Mouse (Mus musculus) midbrain, embryonic 14.5 days (tissue): Measurements from ENCODE around the gene Pmfbp1. TPM values are rescaled to one million over a fixed set of nuclear protein-coding genes. Genes with fewer than 3 reads are reported as not detected.

Source experiments
- ATAC-seq: fragments of 200-750 bp; cut with Nextera tagmentation; 2 replicates; pipeline ENCODE4 v1.8.0; 2017; ENCODE audit warnings: moderate number of reproducible peaks, moderate library complexity; ENCODE audit not compliant: low FRiP score, low TSS enrichment
- DNase-seq: peaks from one replicate; pipeline ENCODE4 v3.0.0-alpha.2; 2015
- H3K27ac ChIP-seq: fragments of 300-500 bp; sonication (generic); replicated peaks from 2 replicates; pipeline ENCODE4 v1.5.1; 2014; ENCODE audit warnings: mild to moderate bottlenecking, low read depth, low read length, moderate library complexity
- H3K27me3 ChIP-seq: fragments of 300-500 bp; sonication (generic); 2 replicates; pipeline ENCODE4 v1.6.1; 2014; ENCODE audit warnings: low read length, control low read depth, mixed read lengths; ENCODE audit not compliant: control insufficient read depth, insufficient read depth
- H3K36me3 ChIP-seq: fragments of 300-500 bp; sonication (generic); 2 replicates; pipeline ENCODE4 v1.6.1; 2014; ENCODE audit warnings: low read length, control low read depth; ENCODE audit not compliant: control insufficient read depth, insufficient read depth
- H3K4me1 ChIP-seq: fragments of 300-500 bp; sonication (generic); 2 replicates; pipeline ENCODE4 v1.6.1; 2014; ENCODE audit warnings: mild to moderate bottlenecking, antibody characterized with exemption, low read length, control low read depth; ENCODE audit not compliant: control insufficient read depth, insufficient read depth
- H3K4me2 ChIP-seq: fragments of 300-500 bp; sonication (generic); 2 replicates; pipeline ENCODE4 v1.6.1; 2014; ENCODE audit warnings: mild to moderate bottlenecking, low read length, moderate library complexity
- H3K4me3 ChIP-seq: fragments of 300-500 bp; sonication (generic); replicated peaks from 2 replicates; pipeline ENCODE4 v1.5.1; 2014; ENCODE audit warnings: low read depth, low read length
- H3K9ac ChIP-seq: fragments of 300-500 bp; sonication (generic); replicated peaks from 2 replicates; pipeline ENCODE4 v1.6.1; 2014; ENCODE audit warnings: mild to moderate bottlenecking, low read length, moderate library complexity
- H3K9me3 ChIP-seq: fragments of 300-500 bp; sonication (generic); 2 replicates; pipeline ENCODE4 v1.6.1; 2016; ENCODE audit warnings: low read length, control low read depth, mixed read lengths; ENCODE audit not compliant: control insufficient read depth
- WGBS: fragments of 180-500 bp; shearing (Covaris S2); extraction: QIAGEN DNeasy Blood & Tissue Kit; methylation state at CpG from one replicate; pipeline ENCODE4 v1.1.7; 2014; 5-methylcytosine and 5-hydroxymethylcytosine counted together
- polyA plus RNA-seq: library from polyadenylated mRNA; unstranded; fragments of >200 nt; fragmentation: Nextera tagmentation; extraction: Ambion mirVana; gene quantifications from 2 replicates; pipeline ENCODE4 v1.2.1, GENCODE M21; 2014

Gene Pmfbp1
- polyA plus RNA-seq, 1 experiment from 2014 or later, result 3.5 TPM

DNA sequence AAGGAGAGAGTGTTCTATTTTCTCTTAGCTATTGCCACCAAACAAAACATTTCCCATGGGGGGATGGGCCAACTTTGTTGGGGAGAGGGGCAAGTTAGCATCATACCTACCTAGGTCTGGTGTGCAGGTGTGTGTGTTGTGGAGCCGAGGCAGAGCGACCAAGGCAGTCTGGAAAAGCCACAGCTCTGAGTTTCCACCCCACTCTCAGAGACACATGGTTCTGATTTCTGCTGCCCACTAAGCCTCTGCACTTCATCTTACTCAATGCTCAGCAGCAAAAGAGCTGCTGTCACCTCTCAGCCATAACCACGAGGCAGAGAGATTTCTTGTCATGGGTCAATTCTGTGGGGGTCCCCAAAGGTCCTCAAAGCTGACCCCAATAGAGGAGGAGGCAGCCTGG lies 28.8 kb upstream of the Pmfbp1 start:
- Histone ChIP-seq H3K27ac (peak overlapping the region; percentile 96), H3K4me2 (peak overlapping the region; percentile 47; the same call in 1 of the 2 replicates), H3K36me3 (no peaks in the 10 kb centered on the region), H3K9ac (peak overlapping the region; percentile 4; the same call in 1 of the 2 replicates), H3K27me3 (no peaks in the 10 kb centered on the region), H3K9me3 (no peaks in the 10 kb centered on the region), H3K4me3 (no peak overlapping the region), H3K4me1 (peaks cover 72% of the 10 kb centered on the region)
- WGBS, result 57% methylated on average over 3 of the region's 3 CpGs
- ATAC-seq (no peak), DNase-seq (no peak)

DNA sequence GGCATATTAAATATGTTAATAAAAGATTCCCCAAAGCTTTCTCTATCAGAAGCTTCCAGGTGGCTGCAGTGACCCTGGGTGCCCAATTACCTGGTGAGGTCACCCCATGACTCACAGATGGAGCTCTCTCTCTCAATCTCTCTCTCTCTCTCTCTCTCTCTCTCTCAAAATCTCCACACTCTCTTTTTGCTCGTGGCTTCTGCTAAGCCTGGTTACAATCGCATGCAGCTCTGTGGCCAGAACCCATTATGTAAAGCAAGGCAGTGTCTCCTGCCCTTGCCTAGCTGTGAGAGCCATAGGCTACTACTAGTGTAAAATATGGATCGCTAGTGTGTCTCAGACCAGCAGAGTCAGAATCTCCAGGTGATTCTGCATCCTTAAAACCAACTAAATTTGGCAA lies 28.1 kb upstream of the Pmfbp1 start:
- Histone ChIP-seq H3K4me2 (no peak overlapping the region), H3K9me3 (no peaks in the 10 kb centered on the region), H3K27me3 (no peaks in the 10 kb centered on the region), H3K36me3 (no peaks in the 10 kb centered on the region), H3K9ac (no peak overlapping the region), H3K27ac (peak overlapping the region; percentile 96), H3K4me3 (no peak overlapping the region), H3K4me1 (peaks cover 72% of the 10 kb centered on the region)
- 40% methylated on average over 3 of the region's 3 CpGs for WGBS
- DNase-seq, result no peak
- ATAC-seq, result no peak

DNA sequence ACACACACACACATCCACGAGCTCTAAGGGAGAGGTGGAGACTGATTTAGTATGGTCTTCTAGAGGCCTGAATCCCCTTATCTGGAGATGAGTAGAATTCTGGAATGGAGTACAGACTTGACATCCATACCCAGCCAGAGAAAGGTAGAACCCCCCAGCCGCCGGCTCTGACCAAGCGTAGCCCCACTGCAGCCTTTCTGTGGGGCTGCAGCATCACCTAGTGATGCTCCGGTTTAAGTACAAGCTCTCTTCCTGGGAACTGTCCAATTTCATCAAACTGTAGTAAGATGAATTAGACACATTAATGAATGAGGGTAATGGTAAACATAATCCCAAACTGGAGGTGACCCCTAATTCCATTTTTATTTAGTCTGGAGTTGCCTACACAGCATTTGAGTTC lies 26.3 kb upstream of the Pmfbp1 start:
- no peaks in the 10 kb centered on the region for H3K36me3 ChIP-seq
- no peak overlapping the region for H3K27ac ChIP-seq
- no peaks in the 10 kb centered on the region for H3K9me3 ChIP-seq

DNA sequence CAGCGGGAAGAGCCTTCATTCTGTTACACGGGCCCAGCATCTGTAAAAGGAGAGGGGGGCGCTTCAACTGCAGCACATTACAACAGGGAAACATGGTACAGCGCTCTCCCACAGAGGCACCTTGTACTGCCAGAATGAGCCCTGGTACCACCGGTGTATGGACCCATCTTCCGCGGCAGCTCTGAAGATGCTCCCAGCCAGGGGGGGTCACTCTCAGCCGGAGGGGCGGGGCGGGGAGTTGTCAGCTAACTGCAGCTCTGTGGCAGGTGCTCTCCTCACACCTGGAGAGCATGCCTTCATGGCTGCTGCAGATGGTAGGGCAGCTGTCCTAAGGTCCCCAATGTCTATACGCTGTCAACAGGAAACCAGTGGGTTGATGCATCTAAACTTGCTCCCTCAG lies 25.7 kb upstream of the Pmfbp1 start:
- DNase-seq (no peak), ATAC-seq (no peak)
- no peaks in the 10 kb centered on the region for H3K27me3 ChIP-seq
- H3K4me2 ChIP-seq, result no peak overlapping the region
- H3K27ac ChIP-seq, result peak overlapping the region; percentile 46
- no peak overlapping the region for H3K9ac ChIP-seq
- no peak overlapping the region for H3K4me3 ChIP-seq
- H3K9me3 ChIP-seq, result no peaks in the 10 kb centered on the region
- no peaks in the 10 kb centered on the region for H3K36me3 ChIP-seq
- H3K4me1 ChIP-seq, result peaks cover 68% of the 10 kb centered on the region
- 86% methylated on average over 11 of the region's 11 CpGs for WGBS

More for the DNA sequence above, 26.3 kb upstream of the Pmfbp1 start:
- DNase-seq (peak; percentile 85), ATAC-seq (no peak)
- Histone ChIP-seq H3K9ac (no peak overlapping the region), H3K4me1 (peaks cover 67% of the 10 kb centered on the region), H3K4me3 (no peak overlapping the region), H3K4me2 (no peak overlapping the region), H3K27me3 (no peaks in the 10 kb centered on the region)
- WGBS, result 33% methylated on average over 5 of the region's 5 CpGs

DNA sequence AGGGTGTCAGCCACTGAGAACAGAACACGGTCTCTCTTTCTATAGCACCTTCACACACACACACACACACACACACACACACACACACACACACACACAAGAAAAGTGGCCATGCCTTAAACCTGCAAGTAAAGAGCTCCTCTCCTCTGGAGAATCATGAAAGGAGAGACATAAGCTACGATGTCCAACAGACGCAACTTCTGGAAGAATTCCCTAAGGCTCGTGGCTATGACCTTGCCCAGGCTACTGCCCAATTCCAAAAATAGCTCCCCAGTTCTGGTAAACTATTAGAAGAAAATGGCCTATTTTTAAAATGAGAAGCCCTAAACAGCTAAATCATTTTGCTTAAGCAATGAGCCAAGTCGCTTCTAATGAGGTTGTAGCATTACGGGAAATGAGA lies 22.0 kb upstream of the Pmfbp1 start:
- Histone ChIP-seq H3K4me1 (peaks cover 40% of the 10 kb centered on the region), H3K27ac (no peak overlapping the region), H3K27me3 (no peaks in the 10 kb centered on the region), H3K9ac (no peak overlapping the region), H3K36me3 (no peaks in the 10 kb centered on the region), H3K4me2 (no peak overlapping the region), H3K9me3 (no peaks in the 10 kb centered on the region), H3K4me3 (no peak overlapping the region)
- 84% methylated on average over 6 of the region's 6 CpGs for WGBS
- no peak for DNase-seq
- ATAC-seq, result no peak

DNA sequence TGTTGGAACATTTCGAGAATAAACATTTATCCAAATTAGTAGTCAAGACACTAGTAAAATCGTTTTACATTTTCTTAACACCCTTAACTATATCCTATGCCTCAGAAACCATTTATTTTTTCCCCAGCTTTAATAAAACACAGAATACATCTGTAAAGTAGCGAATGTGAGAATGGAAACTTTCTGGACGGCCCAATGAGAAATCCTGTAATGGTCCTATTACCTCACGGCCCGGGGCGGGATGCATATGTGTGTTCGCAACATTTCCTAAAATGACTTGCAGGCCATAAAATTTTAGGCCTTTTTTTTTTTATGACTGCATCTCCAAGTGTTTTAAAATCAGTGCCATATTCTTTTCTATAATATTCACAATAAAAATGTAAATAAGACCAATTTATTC lies 21.4 kb upstream of the Pmfbp1 start:
- no peak for DNase-seq
- no peaks in the 10 kb centered on the region for H3K27me3 ChIP-seq
- H3K36me3 ChIP-seq, result no peaks in the 10 kb centered on the region
- H3K4me1 ChIP-seq, result peaks cover 38% of the 10 kb centered on the region
- H3K4me3 ChIP-seq, result no peak overlapping the region
- H3K27ac ChIP-seq, result peak overlapping the region; percentile 72
- H3K9ac ChIP-seq, result no peak overlapping the region; the same call in 1 of the 2 replicates
- 90% methylated on average over 8 of the region's 8 CpGs for WGBS
- no peak overlapping the region for H3K4me2 ChIP-seq
- no peaks in the 10 kb centered on the region for H3K9me3 ChIP-seq
- no peak for ATAC-seq

DNA sequence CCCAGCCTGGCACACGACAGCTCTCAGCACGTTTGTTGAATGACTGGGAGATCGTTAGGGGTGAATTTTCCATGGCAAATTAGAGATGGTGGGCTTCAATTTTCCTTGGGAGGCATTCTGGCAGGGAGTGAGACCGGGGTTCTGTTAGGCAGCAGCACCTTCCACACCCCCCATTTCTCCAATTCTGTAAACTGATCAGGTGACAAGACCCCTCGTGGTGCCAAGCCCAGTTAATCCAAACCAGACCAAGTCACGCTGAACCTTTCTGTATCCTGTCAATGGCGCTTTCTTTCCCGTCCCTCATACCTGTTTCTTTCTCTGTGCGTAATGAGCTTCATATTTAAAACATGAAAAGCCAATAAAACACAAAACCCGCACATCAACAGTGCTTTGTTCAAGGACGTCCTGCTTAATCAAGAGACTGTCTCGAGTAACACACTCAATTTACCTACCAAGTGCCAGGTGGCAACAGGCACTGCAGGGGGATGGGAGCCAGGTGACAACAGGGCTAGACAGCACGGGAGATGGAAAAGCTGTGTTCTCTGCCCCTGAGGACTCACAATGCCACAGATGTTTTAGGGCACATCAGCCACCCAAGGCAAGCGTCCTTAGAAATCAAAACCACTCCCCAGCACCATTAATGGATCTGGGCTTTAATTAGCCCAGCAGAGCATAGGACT lies 19.2 kb upstream of the Pmfbp1 start:
- no peak for ATAC-seq
- Histone ChIP-seq H3K27me3 (no peaks in the 10 kb centered on the region), H3K9ac (no peak overlapping the region), H3K4me3 (no peak overlapping the region), H3K36me3 (no peaks in the 10 kb centered on the region), H3K4me1 (peaks cover 18% of the 10 kb centered on the region), H3K4me2 (no peak overlapping the region), H3K9me3 (no peaks in the 10 kb centered on the region), H3K27ac (peak overlapping the region; percentile 46; the same call in 1 of the 2 replicates)
- DNase-seq, result no peak
- 51% methylated on average over 14 of the region's 14 CpGs for WGBS

DNA sequence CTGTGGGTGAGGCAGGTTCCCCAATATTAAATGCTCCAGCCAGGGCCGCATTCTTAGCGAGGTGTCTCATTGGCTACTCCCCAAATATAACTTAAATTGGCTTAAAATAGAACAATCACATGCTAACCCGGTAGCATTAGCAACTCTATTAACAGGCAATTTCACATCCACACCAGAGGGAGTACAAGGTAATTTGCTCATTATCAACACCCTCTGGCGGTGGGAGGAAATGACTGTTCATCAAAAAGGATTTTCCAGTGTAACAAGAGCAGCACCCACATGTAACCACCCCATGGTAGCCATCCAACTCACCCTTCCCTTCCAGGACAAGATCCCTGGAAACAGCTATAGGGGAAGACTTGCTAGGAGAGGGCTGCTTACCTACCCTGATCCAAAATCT lies 18.4 kb upstream of the Pmfbp1 start:
- no peak overlapping the region for H3K4me3 ChIP-seq
- H3K9ac ChIP-seq, result no peak overlapping the region
- no peak for ATAC-seq
- no peak for DNase-seq
- no peaks in the 10 kb centered on the region for H3K27me3 ChIP-seq
- H3K4me2 ChIP-seq, result no peak overlapping the region
- H3K4me1 ChIP-seq, result peaks cover 15% of the 10 kb centered on the region
- no peaks in the 10 kb centered on the region for H3K36me3 ChIP-seq
- 60% methylated on average over 4 of the region's 4 CpGs for WGBS
- no peaks in the 10 kb centered on the region for H3K9me3 ChIP-seq
- H3K27ac ChIP-seq, result no peak overlapping the region

DNA sequence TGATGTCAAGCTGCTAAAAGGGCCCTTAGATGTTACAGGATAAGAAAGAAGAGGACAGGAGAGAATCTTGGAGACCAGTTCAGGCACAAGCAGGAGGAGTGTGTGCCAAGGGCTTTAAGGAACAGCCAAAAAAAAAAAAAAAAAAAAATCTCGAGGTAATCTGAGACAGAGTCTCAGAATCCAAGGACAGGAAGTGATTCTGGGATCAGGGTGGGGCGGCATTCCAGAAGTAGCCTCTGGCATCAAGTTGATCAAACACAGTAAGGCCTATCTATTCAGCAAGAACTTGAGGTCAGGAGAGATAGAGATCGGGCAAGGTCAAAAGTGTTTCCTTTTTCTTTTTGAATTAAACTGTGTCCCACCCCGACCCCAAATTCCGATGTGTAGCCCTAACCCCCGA lies 15.2 kb upstream of the Pmfbp1 start:
- ATAC-seq, result no peak
- Histone ChIP-seq H3K9me3 (no peaks in the 10 kb centered on the region), H3K4me1 (peaks cover 8% of the 10 kb centered on the region), H3K36me3 (no peaks in the 10 kb centered on the region), H3K27ac (no peak overlapping the region), H3K4me2 (no peak overlapping the region), H3K4me3 (no peak overlapping the region), H3K9ac (no peak overlapping the region), H3K27me3 (no peaks in the 10 kb centered on the region)
- 89% methylated on average over 6 of the region's 6 CpGs for WGBS
- DNase-seq, result no peak
